Mouse (Mus musculus): Measurements from ENCODE around the gene Hyal1. TPM values are rescaled to one million over a fixed set of nuclear protein-coding genes. Genes with fewer than 3 reads are reported as not detected.

The Hyal1 gene
- 2.3 and 4.7 TPM in 2 replicates for polyA plus RNA-seq (2012; ENCODE audit: insufficient read depth, insufficient read length, missing spikeins)

DNA sequence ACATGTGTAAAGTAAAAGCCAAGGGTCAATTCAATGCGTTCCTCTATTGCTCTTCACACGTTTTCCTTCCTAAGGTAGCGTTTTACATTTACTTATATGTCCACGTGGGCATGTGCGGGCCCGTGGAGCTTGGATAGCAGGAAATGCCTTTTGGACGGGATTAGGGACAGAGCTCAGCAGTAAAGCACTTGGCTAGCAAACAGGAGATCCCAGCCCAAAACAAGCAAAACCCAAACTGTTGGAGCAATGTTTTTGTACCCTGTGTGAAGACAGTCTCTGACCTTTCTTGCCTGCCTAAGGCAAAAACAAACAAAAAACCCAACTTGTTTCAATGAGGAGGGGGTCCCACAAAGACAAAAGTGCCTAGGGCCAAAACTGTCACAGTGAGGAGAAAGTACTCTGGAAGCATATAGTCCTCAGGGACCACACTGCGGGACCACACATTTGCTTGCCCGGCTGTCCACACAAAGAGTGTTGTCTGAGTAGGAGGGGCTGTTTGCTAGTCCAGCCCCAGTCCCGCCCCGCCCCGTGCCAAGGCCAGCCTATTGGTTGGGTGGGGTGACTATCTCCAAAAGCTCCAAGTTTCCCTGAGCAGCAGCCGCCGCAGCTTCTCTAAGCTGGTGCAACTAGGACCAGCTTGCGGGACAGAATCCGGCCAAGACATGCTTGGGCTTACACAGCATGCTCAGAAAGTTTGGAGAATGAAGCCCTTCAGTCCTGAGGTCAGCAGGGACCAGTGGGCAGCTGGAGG, at the start of gene Hyal1:
Gene Hyal1, plus strand, starts transcription at position 571 of the 751 bp plus-strand sequence.
- Histone ChIP-seq H3K27ac (ENCODE audit: insufficient read depth, low read depth, low read length) (no peak within 1 kb of the TSS), H3K4me3 (ENCODE audit: insufficient read depth, low read length) (peak within 1 kb of the TSS; percentile 29), H3K4me1 (ENCODE audit: control insufficient read depth, insufficient read depth, low read length) (peaks cover 36% of the 10 kb centered on the region)
- TF ChIP-seq CTCF (IDR thresholded peaks at IDR 0.05; ENCODE audit: low read depth, low read length) (no peak), POLR2A (IDR thresholded peaks at IDR 0.05; ENCODE audit: borderline replicate concordance, low read depth, low read length) (no peak)

DNA sequence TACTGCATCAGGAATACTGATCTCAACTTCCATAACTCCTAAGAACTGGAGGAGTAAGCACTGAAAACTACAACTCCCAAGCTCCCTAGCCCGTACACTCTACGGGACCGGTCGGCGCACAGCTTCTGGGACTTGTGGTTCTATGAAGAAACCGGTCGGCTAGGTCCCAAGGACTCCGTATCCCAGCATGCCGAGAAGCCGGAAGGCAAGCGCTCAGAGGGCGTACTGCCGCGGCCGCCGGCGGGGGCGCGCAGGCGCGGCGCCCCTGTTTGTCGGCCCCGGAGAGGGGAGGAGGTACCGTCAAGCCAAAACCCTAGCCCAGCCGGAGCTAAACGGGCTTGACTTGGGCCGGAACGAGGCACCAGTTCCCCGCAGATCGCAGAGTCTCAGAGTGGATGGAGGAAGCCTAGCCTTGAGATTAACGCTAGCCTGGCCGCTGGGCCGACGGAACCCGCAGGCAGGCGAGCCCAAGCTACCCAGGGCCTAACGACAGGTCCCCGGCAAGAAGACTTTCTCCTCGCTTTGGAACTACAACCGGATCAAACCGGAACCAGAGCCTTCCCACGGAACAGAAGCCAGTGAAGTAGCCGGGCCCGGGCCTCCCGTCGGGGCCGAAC, 42.8 kb upstream of the Hyal1 start, which contains the start of gene Tmem115:
Gene Tmem115, plus strand, starts transcription at position 155 of the 617 bp plus-strand sequence.
- TF ChIP-seq POLR2A (IDR thresholded peaks at IDR 0.05; ENCODE audit: borderline replicate concordance, low read depth, low read length) (no peak), CTCF (IDR thresholded peaks at IDR 0.05; ENCODE audit: low read depth, low read length) (no peak)
- peaks cover 11% of the 10 kb centered on the region for H3K4me1 ChIP-seq (ENCODE audit: control insufficient read depth, insufficient read depth, low read length)
- H3K4me3 ChIP-seq (ENCODE audit: insufficient read depth, low read length), result peak within 1 kb of the TSS; percentile 81
- H3K27ac ChIP-seq (ENCODE audit: insufficient read depth, low read depth, low read length), result peak within 1 kb of the TSS; percentile 79

DNA sequence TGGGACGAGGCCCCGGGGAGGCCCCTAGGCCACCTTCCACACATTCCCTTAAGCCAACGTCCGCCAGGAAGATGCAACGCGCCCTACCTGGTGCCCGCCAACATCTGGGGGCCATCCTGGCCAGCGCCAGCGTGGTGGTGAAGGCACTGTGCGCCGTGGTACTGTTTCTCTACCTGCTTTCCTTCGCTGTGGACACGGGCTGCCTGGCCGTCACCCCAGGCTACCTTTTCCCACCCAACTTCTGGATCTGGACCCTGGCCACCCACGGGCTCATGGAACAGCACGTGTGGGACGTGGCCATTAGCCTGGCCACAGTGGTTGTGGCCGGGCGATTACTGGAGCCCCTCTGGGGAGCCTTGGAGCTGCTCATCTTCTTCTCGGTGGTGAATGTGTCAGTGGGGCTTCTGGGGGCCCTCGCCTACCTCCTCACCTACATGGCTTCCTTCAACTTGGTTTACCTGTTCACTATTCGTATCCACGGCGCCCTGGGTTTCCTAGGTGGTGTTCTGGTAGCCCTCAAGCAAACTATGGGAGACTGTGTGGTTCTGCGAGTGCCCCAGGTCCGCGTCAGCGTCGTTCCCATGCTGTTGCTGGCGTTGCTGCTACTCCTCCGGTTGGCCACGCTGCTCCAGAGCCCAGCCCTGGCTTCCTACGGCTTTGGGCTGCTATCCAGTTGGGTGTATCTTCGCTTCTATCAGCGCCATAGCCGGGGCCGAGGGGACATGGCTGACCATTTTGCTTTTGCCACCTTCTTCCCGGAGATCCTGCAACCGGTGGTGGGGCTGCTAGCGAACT, 42.1 kb upstream of the Hyal1 start:
- TF ChIP-seq POLR2A (IDR thresholded peaks at IDR 0.05; ENCODE audit: borderline replicate concordance, low read depth, low read length) (no peak), CTCF (IDR thresholded peaks at IDR 0.05; ENCODE audit: low read depth, low read length) (no peak)
- peak overlapping the region; percentile 79 for H3K27ac ChIP-seq (ENCODE audit: insufficient read depth, low read depth, low read length)
- H3K4me3 ChIP-seq (ENCODE audit: insufficient read depth, low read length), result peak overlapping the region; percentile 81
- H3K4me1 ChIP-seq (ENCODE audit: control insufficient read depth, insufficient read depth, low read length), result peaks cover 11% of the 10 kb centered on the region

DNA sequence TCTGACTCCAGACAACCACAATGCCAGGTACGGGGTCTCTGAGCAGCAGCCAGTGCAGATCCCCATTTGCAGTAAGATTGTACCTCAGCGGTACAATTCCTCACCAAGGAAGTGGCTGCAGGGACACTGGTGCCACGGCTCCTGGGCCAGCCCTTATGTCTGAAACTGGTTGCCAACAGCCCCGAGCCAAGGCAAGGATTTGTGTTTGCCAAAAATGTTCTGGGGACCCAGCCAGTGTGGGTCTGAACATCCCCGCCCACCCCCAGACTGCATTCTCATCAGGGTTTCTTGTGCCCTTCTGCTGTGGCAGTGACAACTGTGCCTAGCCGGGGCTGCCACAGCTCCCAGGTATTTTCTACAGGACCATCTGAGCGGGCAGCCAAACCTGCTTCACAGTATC, 38.5 kb upstream of the Hyal1 start:
- Histone ChIP-seq H3K27ac (ENCODE audit: insufficient read depth, low read depth, low read length) (no peak overlapping the region), H3K4me3 (ENCODE audit: insufficient read depth, low read length) (no peak overlapping the region), H3K4me1 (ENCODE audit: control insufficient read depth, insufficient read depth, low read length) (peaks cover 17% of the 10 kb centered on the region)
- TF ChIP-seq POLR2A (IDR thresholded peaks at IDR 0.05; ENCODE audit: borderline replicate concordance, low read depth, low read length) (no peak), CTCF (IDR thresholded peaks at IDR 0.05; ENCODE audit: low read depth, low read length) (no peak)

DNA sequence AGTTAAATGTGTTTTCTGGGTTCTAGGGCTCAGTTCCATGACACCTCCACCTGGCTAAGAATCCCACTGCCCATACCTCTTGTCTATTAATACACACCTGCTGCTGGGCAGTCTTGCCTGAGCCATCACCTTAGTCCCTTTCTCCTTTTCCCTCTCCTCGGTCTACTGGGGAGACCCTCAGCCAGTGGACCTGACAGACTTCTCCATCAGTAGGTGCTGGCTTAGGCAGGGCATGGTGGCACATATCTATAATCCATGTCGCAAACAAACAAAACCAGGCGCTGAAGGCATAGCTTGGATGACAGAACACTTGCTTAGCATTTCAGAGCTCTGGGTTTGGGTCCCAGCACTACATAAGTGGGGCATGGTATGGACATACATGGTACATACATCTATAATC, 38.0 kb upstream of the Hyal1 start:
- H3K27ac ChIP-seq (ENCODE audit: insufficient read depth, low read depth, low read length), result no peak overlapping the region
- H3K4me3 ChIP-seq (ENCODE audit: insufficient read depth, low read length), result no peak overlapping the region
- TF ChIP-seq POLR2A (IDR thresholded peaks at IDR 0.05; ENCODE audit: borderline replicate concordance, low read depth, low read length), result no peak
- no peak for TF ChIP-seq CTCF (IDR thresholded peaks at IDR 0.05; ENCODE audit: low read depth, low read length)
- peaks cover 17% of the 10 kb centered on the region for H3K4me1 ChIP-seq (ENCODE audit: control insufficient read depth, insufficient read depth, low read length)

DNA sequence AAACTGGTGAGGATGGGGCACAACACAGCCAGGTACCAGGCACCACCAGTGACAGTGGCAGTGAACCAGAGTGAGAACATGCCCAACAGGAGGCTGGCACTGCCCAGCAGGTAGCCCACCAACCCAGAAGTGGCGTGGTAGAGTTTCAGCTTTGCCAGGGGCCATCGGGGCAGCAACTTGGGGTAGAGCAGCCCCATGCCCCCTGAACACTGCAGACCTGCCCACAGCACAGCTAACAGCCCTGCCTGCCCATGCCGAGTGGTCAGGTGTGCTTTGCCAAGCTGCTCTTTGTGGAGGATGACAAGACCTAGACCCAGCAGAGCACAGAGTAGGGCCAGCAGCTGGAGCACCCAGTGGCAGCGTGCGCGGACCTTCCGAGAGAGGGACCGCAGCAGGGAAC, 36.8 kb upstream of the Hyal1 start:
- TF ChIP-seq POLR2A (IDR thresholded peaks at IDR 0.05; ENCODE audit: borderline replicate concordance, low read depth, low read length) (no peak), CTCF (IDR thresholded peaks at IDR 0.05; ENCODE audit: low read depth, low read length) (no peak)
- Histone ChIP-seq H3K4me1 (ENCODE audit: control insufficient read depth, insufficient read depth, low read length) (peaks cover 17% of the 10 kb centered on the region), H3K27ac (ENCODE audit: insufficient read depth, low read depth, low read length) (no peak overlapping the region), H3K4me3 (ENCODE audit: insufficient read depth, low read length) (no peak overlapping the region)

DNA sequence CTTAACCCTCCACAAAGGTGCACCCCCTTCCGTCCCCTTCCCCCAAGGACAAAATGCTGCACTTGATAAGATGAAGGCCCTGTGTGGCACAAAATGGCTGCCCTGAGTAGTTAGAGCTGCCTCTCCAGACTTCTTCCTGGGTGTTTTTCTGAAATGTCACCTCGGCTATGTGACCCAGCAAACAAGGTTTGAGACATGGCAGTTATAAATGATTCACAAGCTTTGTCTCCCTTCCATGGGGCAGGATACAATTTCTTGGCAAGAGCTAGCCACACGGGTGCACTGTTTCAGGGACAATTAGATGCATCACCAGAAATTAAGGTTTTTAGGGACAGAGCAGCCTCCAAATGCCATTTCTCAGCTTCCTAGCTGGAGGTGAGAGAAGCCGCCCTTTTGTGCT, 36.3 kb upstream of the Hyal1 start:
- H3K4me3 ChIP-seq (ENCODE audit: insufficient read depth, low read length), result no peak overlapping the region
- no peak for TF ChIP-seq CTCF (IDR thresholded peaks at IDR 0.05; ENCODE audit: low read depth, low read length)
- no peak for TF ChIP-seq POLR2A (IDR thresholded peaks at IDR 0.05; ENCODE audit: borderline replicate concordance, low read depth, low read length)
- no peak overlapping the region for H3K27ac ChIP-seq (ENCODE audit: insufficient read depth, low read depth, low read length)
- H3K4me1 ChIP-seq (ENCODE audit: control insufficient read depth, insufficient read depth, low read length), result peaks cover 17% of the 10 kb centered on the region

DNA sequence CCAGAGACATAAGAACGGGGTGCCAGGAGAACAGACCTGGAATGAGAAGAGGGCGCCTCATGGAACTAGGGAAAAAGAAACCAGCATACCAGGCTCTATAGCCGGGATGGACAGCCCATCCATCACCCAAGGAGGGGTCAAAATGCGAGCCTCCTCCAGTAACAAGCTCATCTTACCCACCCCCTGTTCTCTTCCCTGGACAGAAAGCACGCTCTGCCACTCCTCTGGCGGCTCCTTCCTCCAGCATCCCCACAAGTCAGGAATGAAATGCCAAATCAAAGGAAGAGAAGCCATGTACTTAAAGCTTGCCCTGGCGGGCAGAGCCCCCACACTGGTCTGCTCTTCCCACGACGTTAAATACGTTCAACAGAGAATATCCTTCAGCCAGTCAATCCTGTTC, 35.7 kb upstream of the Hyal1 start:
- Histone ChIP-seq H3K4me1 (ENCODE audit: control insufficient read depth, insufficient read depth, low read length) (peaks cover 15% of the 10 kb centered on the region), H3K27ac (ENCODE audit: insufficient read depth, low read depth, low read length) (no peak overlapping the region), H3K4me3 (ENCODE audit: insufficient read depth, low read length) (peak overlapping the region; percentile 67)
- TF ChIP-seq CTCF (IDR thresholded peaks at IDR 0.05; ENCODE audit: low read depth, low read length) (no peak), POLR2A (IDR thresholded peaks at IDR 0.05; ENCODE audit: borderline replicate concordance, low read depth, low read length) (no peak)

DNA sequence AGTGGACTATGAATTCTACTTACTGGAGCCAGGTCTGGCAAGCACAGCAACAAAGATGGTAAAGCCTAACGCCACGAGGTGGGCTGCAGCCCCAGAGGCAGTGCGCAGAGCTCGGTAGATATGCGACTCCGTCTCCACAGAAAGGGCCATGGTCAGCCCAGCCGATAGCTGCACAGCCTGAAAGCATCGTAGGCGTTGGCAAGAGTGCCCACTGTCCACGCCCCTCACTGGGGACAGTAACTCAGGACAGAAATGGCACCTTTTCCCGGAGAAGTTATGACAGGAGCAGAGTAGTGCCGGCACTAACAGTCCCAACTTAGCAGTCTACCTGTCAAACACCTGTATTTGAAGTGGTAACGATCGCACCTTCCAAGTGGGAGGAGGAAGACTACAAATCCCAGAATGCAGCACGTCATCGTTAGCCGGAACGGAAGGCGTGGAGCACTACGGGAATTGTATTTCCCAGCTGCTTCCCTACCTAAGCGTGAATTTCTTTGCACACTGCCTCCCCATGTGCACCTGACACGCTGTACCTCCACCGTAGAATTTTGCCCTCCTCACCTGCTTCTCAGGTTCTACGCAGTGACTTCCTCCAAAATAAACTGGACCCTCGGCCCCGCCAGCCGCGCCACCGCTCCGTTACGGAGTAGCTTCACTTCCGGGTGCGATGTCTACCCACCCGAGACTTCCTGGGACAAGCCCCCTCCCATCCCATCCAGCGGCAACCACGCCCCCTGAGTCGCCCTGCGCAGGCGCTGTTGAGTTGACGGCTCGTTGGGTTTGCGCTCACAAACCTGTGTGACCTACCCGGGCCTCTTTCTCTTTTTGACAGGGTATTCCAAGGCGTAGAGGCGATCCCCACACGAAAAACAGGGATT, 35.0 kb upstream of the Hyal1 start, which contains the start of the genes Cyb561d2 and Nprl2:
Gene Cyb561d2, minus strand, starts transcription at position 720 of the 878 bp plus-strand sequence.
Gene Nprl2, plus strand, starts transcription at position 753 of the 878 bp plus-strand sequence.
- peak within 1 kb of the TSS; percentile 67 for H3K4me3 ChIP-seq (ENCODE audit: insufficient read depth, low read length)
- H3K4me1 ChIP-seq (ENCODE audit: control insufficient read depth, insufficient read depth, low read length), result peaks cover 11% of the 10 kb centered on the region
- peak within 1 kb of the TSS; percentile 32 for H3K27ac ChIP-seq (ENCODE audit: insufficient read depth, low read depth, low read length)
- TF ChIP-seq POLR2A (IDR thresholded peaks at IDR 0.05; ENCODE audit: borderline replicate concordance, low read depth, low read length) (peak; percentile 80), CTCF (IDR thresholded peaks at IDR 0.05; ENCODE audit: low read depth, low read length) (no peak)
